Mouse (Mus musculus) lung, embryonic 15.5 days (tissue): ENCODE results near the gene Timm10b. TPM values are rescaled to one million over a fixed set of nuclear protein-coding genes. Genes with fewer than 3 reads are reported as not detected.

Source experiments
- ATAC-seq: fragments of 200-750 bp; cut with Nextera tagmentation; 2 replicates; pipeline ENCODE4 v1.8.0; 2017; ENCODE audit warnings: moderate number of reproducible peaks, borderline replicate concordance; ENCODE audit not compliant: low FRiP score, low TSS enrichment; ENCODE audit errors: extremely low read depth
- H3K27ac ChIP-seq: fragments of 300-500 bp; sonication (generic); 2 replicates; pipeline ENCODE4 v1.5.1; 2015; ENCODE audit warnings: moderate library complexity, mild to moderate bottlenecking, inconsistent platforms
- H3K27me3 ChIP-seq: fragments of 300-500 bp; sonication (generic); 2 replicates; pipeline ENCODE4 v1.6.1; 2015; ENCODE audit warnings: inconsistent platforms
- H3K36me3 ChIP-seq: fragments of 300-500 bp; sonication (generic); 2 replicates; pipeline ENCODE4 v1.6.1; 2015; ENCODE audit warnings: inconsistent platforms
- H3K4me1 ChIP-seq: fragments of 300-500 bp; sonication (generic); 2 replicates; pipeline ENCODE4 v1.6.1; 2015; ENCODE audit warnings: inconsistent platforms
- H3K4me2 ChIP-seq: fragments of 300-500 bp; sonication (generic); 2 replicates; pipeline ENCODE4 v1.6.1; 2015; ENCODE audit warnings: inconsistent platforms, mild to moderate bottlenecking, moderate library complexity
- H3K4me3 ChIP-seq: fragments of 300-500 bp; sonication (generic); 2 replicates; pipeline ENCODE4 v1.5.1; 2015; ENCODE audit warnings: mild to moderate bottlenecking, inconsistent platforms
- H3K9ac ChIP-seq: fragments of 300-500 bp; sonication (generic); 2 replicates; pipeline ENCODE4 v1.6.1; 2015; ENCODE audit warnings: inconsistent platforms
- H3K9me3 ChIP-seq: fragments of 300-500 bp; sonication (generic); 2 replicates; pipeline ENCODE4 v1.6.1; 2016; ENCODE audit warnings: inconsistent platforms
- WGBS: fragments of 180-500 bp; shearing (Covaris S2); methylation state at CpG from one replicate; pipeline ENCODE4 v1.1.7; 2015; 5-methylcytosine and 5-hydroxymethylcytosine counted together
- polyA plus RNA-seq: library from polyadenylated mRNA; unstranded; fragments of >200 nt; fragmentation: Nextera tagmentation; extraction: Ambion mirVana; gene quantifications from 2 replicates; pipeline ENCODE4 v1.2.1, GENCODE M21; 2015

The Timm10b gene
- 187 TPM in 2 replicates for polyA plus RNA-seq

- peak within 1 kb of the TSS; percentile 90 for H3K4me2 ChIP-seq
- H3K36me3 ChIP-seq, result peaks cover 43% of the 10 kb centered on the region
- H3K27me3 ChIP-seq, result no peaks in the 10 kb centered on the region
- peak within 1 kb of the TSS; percentile 90 for H3K27ac ChIP-seq
- 0% methylated on average over 2 of the region's 2 CpGs for WGBS
- no peak for ATAC-seq
- peak within 1 kb of the TSS; percentile 74 for H3K9ac ChIP-seq
- H3K4me3 ChIP-seq, result peak within 1 kb of the TSS; percentile 64
- peaks cover 28% of the 10 kb centered on the region for H3K4me1 ChIP-seq
- H3K9me3 ChIP-seq, result no peaks in the 10 kb centered on the region
Observed at GRCm38 (mm10) chr7:105639756-105640155, at the start of gene Timm10b. Gene Timm10b (plus strand): TSS chr7:105640056.

GRCm38 (mm10) chr7:105590097-105590496 lies 49.8 kb upstream of the Timm10b start:
- ATAC-seq, result no peak
- no peak overlapping the region for H3K4me2 ChIP-seq
- H3K9me3 ChIP-seq, result no peaks in the 10 kb centered on the region
- H3K27ac ChIP-seq, result no peak overlapping the region
- 0 out of 2 replicates have a peak, but pooled peaks cover 3% of the 10 kb centered on the region for H3K4me1 ChIP-seq
- no peak overlapping the region for H3K4me3 ChIP-seq
- no peaks in the 10 kb centered on the region for H3K36me3 ChIP-seq
- WGBS, result 28% methylated on average over 7 of the region's 7 CpGs
- H3K27me3 ChIP-seq, result no peaks in the 10 kb centered on the region
- no peak overlapping the region for H3K9ac ChIP-seq

- Histone ChIP-seq H3K4me3 (no peak overlapping the region), H3K4me1 (no peaks in the 10 kb centered on the region), H3K27me3 (no peaks in the 10 kb centered on the region), H3K27ac (no peak overlapping the region), H3K36me3 (no peaks in the 10 kb centered on the region), H3K9me3 (no peaks in the 10 kb centered on the region), H3K9ac (no peak overlapping the region), H3K4me2 (no peak overlapping the region)
- 33% methylated on average over 9 of the region's 9 CpGs for WGBS
- ATAC-seq, result peak; percentile 49; the same call in 1 of the 2 replicates
Observed at GRCm38 (mm10) chr7:105602860-105603623, 36.8 kb upstream of the Timm10b start.

- Histone ChIP-seq H3K9ac (no peak overlapping the region), H3K4me1 (no peaks in the 10 kb centered on the region), H3K9me3 (no peaks in the 10 kb centered on the region), H3K4me2 (no peak overlapping the region), H3K4me3 (no peak overlapping the region), H3K27me3 (no peaks in the 10 kb centered on the region), H3K36me3 (peaks cover 37% of the 10 kb centered on the region), H3K27ac (no peak overlapping the region)
- WGBS, result 83% methylated on average over 3 of the region's 3 CpGs
- no peak for ATAC-seq
Observed at GRCm38 (mm10) chr7:105608467-105608866, 31.4 kb upstream of the Timm10b start.

GRCm38 (mm10) chr7:105611767-105612166 lies 28.1 kb upstream of the Timm10b start:
- H3K27me3 ChIP-seq, result no peaks in the 10 kb centered on the region
- 85% methylated on average over 1 of the region's 1 CpGs for WGBS
- H3K4me3 ChIP-seq, result no peak overlapping the region
- H3K27ac ChIP-seq, result no peak overlapping the region
- ATAC-seq, result no peak
- H3K4me2 ChIP-seq, result no peak overlapping the region
- no peak overlapping the region for H3K9ac ChIP-seq
- no peaks in the 10 kb centered on the region for H3K4me1 ChIP-seq
- H3K9me3 ChIP-seq, result no peaks in the 10 kb centered on the region
- H3K36me3 ChIP-seq, result peaks cover 69% of the 10 kb centered on the region

GRCm38 (mm10) chr7:105614400-105614799 lies 25.5 kb upstream of the Timm10b start:
- Histone ChIP-seq H3K4me2 (no peak overlapping the region), H3K4me3 (no peak overlapping the region), H3K36me3 (peaks cover 95% of the 10 kb centered on the region), H3K27me3 (no peaks in the 10 kb centered on the region), H3K9ac (no peak overlapping the region), H3K4me1 (peaks cover 8% of the 10 kb centered on the region; the same call in 1 of the 2 replicates), H3K27ac (no peak overlapping the region), H3K9me3 (no peaks in the 10 kb centered on the region)
- no peak for ATAC-seq
- WGBS, result 91% methylated on average over 1 of the region's 1 CpGs

- Histone ChIP-seq H3K4me2 (no peak overlapping the region), H3K27me3 (no peaks in the 10 kb centered on the region), H3K9me3 (no peaks in the 10 kb centered on the region), H3K9ac (no peak overlapping the region), H3K36me3 (peaks cover 85% of the 10 kb centered on the region), H3K27ac (no peak overlapping the region), H3K4me3 (no peak overlapping the region), H3K4me1 (peaks cover 18% of the 10 kb centered on the region)
- 47% methylated on average over 1 of the region's 1 CpGs for WGBS
- no peak for ATAC-seq
Observed at GRCm38 (mm10) chr7:105615720-105616119, 24.1 kb upstream of the Timm10b start.

- Histone ChIP-seq H3K27me3 (no peaks in the 10 kb centered on the region), H3K9me3 (no peaks in the 10 kb centered on the region), H3K9ac (no peak overlapping the region), H3K4me3 (no peak overlapping the region), H3K4me2 (no peak overlapping the region), H3K36me3 (peaks cover 76% of the 10 kb centered on the region), H3K4me1 (peaks cover 23% of the 10 kb centered on the region), H3K27ac (no peak overlapping the region)
- 70% methylated on average over 6 of the region's 6 CpGs for WGBS
- ATAC-seq, result no peak
Observed at GRCm38 (mm10) chr7:105616561-105616960, 23.3 kb upstream of the Timm10b start.

- Histone ChIP-seq H3K9me3 (no peaks in the 10 kb centered on the region), H3K4me2 (no peak overlapping the region), H3K4me3 (no peak overlapping the region), H3K27me3 (no peaks in the 10 kb centered on the region), H3K36me3 (peaks cover 71% of the 10 kb centered on the region), H3K4me1 (peaks cover 31% of the 10 kb centered on the region), H3K9ac (no peak overlapping the region), H3K27ac (no peak overlapping the region)
- 93% methylated on average over 22 of the region's 22 CpGs for WGBS
- no peak for ATAC-seq
Observed at GRCm38 (mm10) chr7:105617810-105618209, 22.0 kb upstream of the Timm10b start.

GRCm38 (mm10) chr7:105619701-105620100 lies 20.2 kb upstream of the Timm10b start:
- 53% methylated on average over 3 of the region's 3 CpGs for WGBS
- H3K9ac ChIP-seq, result no peak overlapping the region
- H3K4me1 ChIP-seq, result peaks cover 31% of the 10 kb centered on the region
- peak overlapping the region; percentile 84 for H3K27ac ChIP-seq
- H3K27me3 ChIP-seq, result no peaks in the 10 kb centered on the region
- ATAC-seq, result peak; percentile 29; the same call in 1 of the 2 replicates
- peaks cover 64% of the 10 kb centered on the region for H3K36me3 ChIP-seq
- H3K4me3 ChIP-seq, result no peak overlapping the region
- H3K9me3 ChIP-seq, result no peaks in the 10 kb centered on the region
- no peak overlapping the region for H3K4me2 ChIP-seq

GRCm38 (mm10) chr7:105621053-105621452 lies 18.8 kb upstream of the Timm10b start:
- 0 out of 2 replicates have a peak overlapping the region, but pooled peaks have one; percentile 30 for H3K4me2 ChIP-seq
- H3K4me1 ChIP-seq, result peaks cover 42% of the 10 kb centered on the region
- H3K36me3 ChIP-seq, result peaks cover 54% of the 10 kb centered on the region
- H3K9me3 ChIP-seq, result no peaks in the 10 kb centered on the region
- H3K27ac ChIP-seq, result peak overlapping the region; percentile 84
- no peak for ATAC-seq
- 48% methylated on average over 4 of the region's 4 CpGs for WGBS
- no peak overlapping the region for H3K4me3 ChIP-seq
- H3K27me3 ChIP-seq, result no peaks in the 10 kb centered on the region
- no peak overlapping the region for H3K9ac ChIP-seq

GRCm38 (mm10) chr7:105621646-105622292 lies 18.1 kb upstream of the Timm10b start:
- Histone ChIP-seq H3K4me2 (peak overlapping the region; percentile 30; the same call in 1 of the 2 replicates), H3K9ac (no peak overlapping the region), H3K4me1 (peaks cover 46% of the 10 kb centered on the region), H3K36me3 (peaks cover 48% of the 10 kb centered on the region), H3K4me3 (no peak overlapping the region), H3K27me3 (no peaks in the 10 kb centered on the region), H3K27ac (peak overlapping the region; percentile 84), H3K9me3 (no peaks in the 10 kb centered on the region)
- 49% methylated on average over 8 of the region's 8 CpGs for WGBS
- ATAC-seq, result peak; percentile 37; the same call in 1 of the 2 replicates
